Mouse (Mus musculus) testis, adult 2 months (tissue): Measurements from ENCODE around the gene Acad10.

Experiments used
- CTCF ChIP-seq: fragments of 200-500 bp; IDR thresholded peaks from 2 replicates; pipeline ENCODE4 v1.5.1; 2012; ENCODE audit warnings: low read depth, mild to moderate bottlenecking, inconsistent platforms, low read length, moderate library complexity; ENCODE audit not compliant: control insufficient read depth, insufficient read depth, insufficient replicate concordance
- POLR2A ChIP-seq: fragments of 200-500 bp; IDR thresholded peaks from 2 replicates; pipeline ENCODE4 v1.6.1; 2012; ENCODE audit warnings: low read depth, mild to moderate bottlenecking, inconsistent platforms, low read length, moderate library complexity; ENCODE audit not compliant: control insufficient read depth

DNA sequence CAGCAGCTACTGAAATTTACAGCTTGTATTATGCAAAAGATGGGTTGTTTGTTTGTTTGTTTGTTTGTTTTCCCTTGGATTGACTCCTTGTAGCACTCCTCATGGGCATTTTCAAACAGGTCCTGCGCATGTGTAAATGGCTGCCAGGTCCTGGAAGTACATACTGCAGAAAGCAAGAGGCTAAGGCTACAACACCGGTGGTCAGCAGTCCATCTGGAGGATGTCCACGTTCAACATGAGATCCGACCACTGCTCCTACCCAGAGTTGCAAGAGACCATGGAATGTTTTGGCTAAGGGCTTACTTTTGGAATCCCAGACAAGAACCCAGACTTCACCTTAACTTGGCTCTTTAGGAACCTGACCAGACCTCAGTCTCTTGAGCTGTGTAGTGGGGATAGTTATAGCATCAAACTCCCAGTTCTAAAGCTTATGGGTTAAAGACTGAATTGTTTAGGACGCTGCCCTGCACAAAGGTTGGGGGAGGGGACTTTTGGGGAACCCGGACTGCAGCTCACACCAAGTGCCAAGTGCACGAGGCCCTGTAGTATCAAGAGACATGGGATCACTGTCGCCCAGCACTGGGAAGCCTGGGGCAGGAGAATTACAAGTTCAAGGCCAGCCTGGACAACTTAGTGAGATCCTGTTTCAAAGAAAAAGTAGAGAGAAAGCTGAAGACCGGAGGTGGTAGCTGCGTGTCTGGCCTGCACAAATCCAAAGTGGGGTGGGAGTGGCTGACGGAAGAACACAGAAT, 68.1 kb downstream of the Acad10 start:
- no peak for TF ChIP-seq POLR2A
- TF ChIP-seq CTCF = no peak
